Mouse (Mus musculus) cortical plate, adult 2 months (tissue): ENCODE data around the gene Entpd1. TPM values are rescaled to one million over a fixed set of nuclear protein-coding genes. Genes with fewer than 3 reads are reported as not detected.
"Not testable (repeated sequence)": the region's sequence is repeated elsewhere in the genome, so short reads cannot be mapped to it uniquely, and the experiment has no call there.

Source experiments
- H3K27ac ChIP-seq: fragments of 200-500 bp; 2 replicates; pipeline ENCODE4 v1.5.1; 2012; ENCODE audit warnings: low read length, control low read depth, inconsistent platforms; ENCODE audit not compliant: insufficient read depth
- H3K4me1 ChIP-seq: fragments of 200-500 bp; 2 replicates; pipeline ENCODE4 v1.6.1; 2011; ENCODE audit warnings: low read length; ENCODE audit not compliant: control insufficient read depth, insufficient read depth
- H3K4me3 ChIP-seq: fragments of 200-500 bp; 2 replicates; pipeline ENCODE4 v1.5.1; 2011; ENCODE audit warnings: mild to moderate bottlenecking, low read length, control low read depth; ENCODE audit not compliant: insufficient read depth
- CTCF ChIP-seq: fragments of 200-500 bp; IDR thresholded peaks from 2 replicates; pipeline ENCODE4 v1.5.1; 2011; ENCODE audit warnings: mild to moderate bottlenecking, control low read depth, low read length; ENCODE audit not compliant: insufficient read depth; ENCODE audit errors: extremely low read depth
- POLR2A ChIP-seq: fragments of 200-500 bp; IDR thresholded peaks from 2 replicates; pipeline ENCODE4 v1.6.1; 2011; ENCODE audit warnings: mild to moderate bottlenecking, low read length, control low read depth; ENCODE audit not compliant: insufficient read depth; ENCODE audit errors: extremely low read depth
- polyA plus RNA-seq: library from polyadenylated mRNA; depleted of rRNA; stranded (reverse); fragments of >200 nt; gene quantifications from 2 replicates; pipeline ENCODE4 v1.2.3, GENCODE M21; 2012

Gene Entpd1
- polyA plus RNA-seq, 1 experiment, result 13.7 TPM

DNA sequence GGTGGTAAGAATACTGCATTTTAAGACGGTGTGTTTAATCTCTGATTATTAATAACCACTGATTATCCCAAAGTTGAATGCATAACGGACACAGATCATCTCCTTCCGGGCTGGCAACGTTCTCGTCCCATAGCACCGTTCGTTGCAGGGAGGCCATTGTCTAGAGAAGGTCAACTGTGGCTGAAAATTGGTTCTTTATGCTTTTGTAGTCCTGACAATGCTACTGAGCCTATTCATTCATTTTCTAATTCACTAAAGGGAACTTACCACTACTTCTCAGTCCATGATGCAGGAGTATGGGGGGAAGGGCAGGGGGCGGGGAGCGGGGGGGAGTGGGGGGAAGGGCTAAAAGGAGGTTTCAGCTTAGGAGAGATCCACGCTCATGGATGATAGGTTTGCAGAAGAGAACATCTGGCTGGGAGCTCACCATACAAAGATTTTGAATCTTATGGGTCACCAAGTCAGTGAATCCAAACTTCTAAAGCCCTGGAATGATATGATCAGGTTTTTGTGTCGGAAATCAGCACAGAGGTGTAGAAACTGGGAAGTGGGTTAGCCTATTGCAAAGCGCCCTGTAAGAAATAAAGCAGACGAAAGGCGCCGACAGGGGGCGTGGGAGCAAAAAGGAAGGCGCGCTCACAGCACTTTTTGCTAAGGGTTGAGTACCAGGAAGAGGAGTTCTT, 23.2 kb upstream of the Entpd1 start:
- no peak overlapping the region for H3K27ac ChIP-seq
- peaks cover 4% of the 10 kb centered on the region for H3K4me1 ChIP-seq
- H3K4me3 ChIP-seq, result peak overlapping the region; percentile 90
- TF ChIP-seq POLR2A (no peak), CTCF (peak; percentile 55)

DNA sequence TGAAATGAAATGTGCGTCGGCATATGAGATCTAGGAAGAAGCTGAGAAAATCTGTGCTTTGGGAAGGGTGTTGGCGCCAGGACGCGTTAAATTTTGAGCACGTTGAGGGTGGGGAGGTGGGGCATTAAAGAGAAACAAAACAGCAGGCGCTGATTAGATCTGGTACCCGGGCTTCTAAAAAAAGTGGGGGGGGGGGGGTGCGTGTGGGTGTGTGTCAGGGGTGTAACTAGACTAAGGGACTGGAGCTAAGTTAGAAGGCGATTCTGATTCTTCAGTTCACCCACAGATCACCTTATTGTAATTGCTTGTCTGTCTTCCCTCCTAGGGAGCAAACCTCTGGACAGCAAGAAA, 22.7 kb upstream of the Entpd1 start:
- Histone ChIP-seq H3K4me3 (peak overlapping the region; percentile 8; the same call in 1 of the 2 replicates), H3K4me1 (peaks cover 4% of the 10 kb centered on the region), H3K27ac (no peak overlapping the region)
- no peak for TF ChIP-seq CTCF
- no peak for TF ChIP-seq POLR2A

DNA sequence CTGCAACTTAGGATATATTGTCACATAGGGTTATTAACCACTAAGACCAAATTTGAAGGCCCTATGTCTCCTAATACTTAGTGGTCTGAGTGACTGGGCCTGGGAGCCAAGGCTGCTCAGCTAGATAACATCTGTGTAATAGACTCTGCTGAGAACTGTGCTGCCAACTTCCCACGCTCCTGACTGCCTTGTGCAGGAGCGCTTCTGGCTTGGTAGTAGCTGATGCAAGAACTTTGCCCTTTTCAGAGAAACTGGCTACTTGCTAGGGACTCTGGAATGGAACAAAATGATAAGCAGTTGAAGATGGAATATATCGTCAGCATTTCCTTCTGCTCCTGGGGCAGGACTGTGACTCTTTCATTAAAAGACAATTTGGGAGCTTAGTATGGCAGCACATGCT, 16.9 kb upstream of the Entpd1 start:
- H3K4me3 ChIP-seq, result no peak overlapping the region
- TF ChIP-seq POLR2A (no peak), CTCF (no peak)
- no peaks in the 10 kb centered on the region for H3K4me1 ChIP-seq
- no peak overlapping the region for H3K27ac ChIP-seq

DNA sequence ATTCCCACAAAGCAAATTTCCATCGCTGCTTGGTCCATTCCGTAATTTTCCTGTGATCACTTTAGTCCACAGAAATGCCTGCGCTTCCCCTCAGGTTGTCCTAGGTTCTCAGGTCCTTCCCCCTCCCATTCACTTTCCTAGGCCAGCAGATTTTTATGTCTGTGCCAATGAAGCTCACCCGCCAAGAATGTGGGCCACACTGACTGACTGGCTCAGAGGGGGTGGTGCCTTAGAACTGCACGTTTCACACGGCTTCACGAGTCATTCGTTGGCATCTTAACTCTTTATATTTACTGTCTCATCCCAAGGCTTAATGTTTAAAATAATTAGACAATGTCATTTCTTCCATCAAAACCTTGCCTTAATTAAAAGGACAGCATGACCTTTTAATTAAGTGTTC, 16.3 kb upstream of the Entpd1 start:
- TF ChIP-seq POLR2A, result no peak
- TF ChIP-seq CTCF, result no peak
- Histone ChIP-seq H3K4me1 (no peaks in the 10 kb centered on the region), H3K27ac (no peak overlapping the region), H3K4me3 (no peak overlapping the region)

DNA sequence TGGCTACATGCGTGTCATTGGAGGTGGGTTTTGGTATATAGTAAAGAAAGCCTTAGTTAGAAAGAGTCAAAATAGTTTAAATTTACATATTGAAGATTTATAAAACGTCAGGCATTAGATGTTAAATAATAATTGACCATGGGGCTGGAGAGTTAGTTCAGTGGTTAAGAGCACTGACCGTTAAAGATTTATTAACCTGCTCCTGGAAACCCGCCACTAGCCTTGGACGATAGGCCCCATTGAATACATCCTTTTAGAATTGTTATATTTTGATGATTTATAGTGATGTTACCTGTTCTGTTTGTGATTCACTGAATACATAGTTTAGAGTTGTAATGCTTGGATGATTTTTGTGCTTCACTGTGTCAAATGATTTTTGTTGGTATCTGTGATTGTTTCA, 11.3 kb upstream of the Entpd1 start:
- not testable (repeated sequence) for H3K27ac ChIP-seq, H3K4me3 ChIP-seq, H3K4me1 ChIP-seq

DNA sequence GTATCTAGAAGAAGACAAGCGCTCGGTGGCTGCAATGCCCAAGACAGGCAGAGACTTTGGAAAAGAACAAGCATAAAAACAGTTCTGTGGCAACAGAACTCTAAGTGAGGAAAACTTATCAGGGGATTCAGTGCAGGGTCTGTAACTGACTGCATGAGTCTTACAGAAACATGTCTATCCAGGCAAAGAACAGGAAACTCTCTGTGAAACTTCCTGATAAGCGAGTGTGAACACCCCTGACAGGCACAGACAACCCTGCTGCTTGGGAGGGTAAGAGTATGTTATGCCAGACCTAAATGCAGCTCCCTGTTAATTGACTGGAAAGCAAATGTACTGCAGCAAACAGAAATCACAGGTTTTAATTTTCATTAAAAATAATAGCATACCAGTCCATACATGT, 10.3 kb upstream of the Entpd1 start:
- no peak for TF ChIP-seq CTCF
- no peak for TF ChIP-seq POLR2A
- Histone ChIP-seq H3K4me3 (no peak overlapping the region), H3K4me1 (no peaks in the 10 kb centered on the region), H3K27ac (no peak overlapping the region)

DNA sequence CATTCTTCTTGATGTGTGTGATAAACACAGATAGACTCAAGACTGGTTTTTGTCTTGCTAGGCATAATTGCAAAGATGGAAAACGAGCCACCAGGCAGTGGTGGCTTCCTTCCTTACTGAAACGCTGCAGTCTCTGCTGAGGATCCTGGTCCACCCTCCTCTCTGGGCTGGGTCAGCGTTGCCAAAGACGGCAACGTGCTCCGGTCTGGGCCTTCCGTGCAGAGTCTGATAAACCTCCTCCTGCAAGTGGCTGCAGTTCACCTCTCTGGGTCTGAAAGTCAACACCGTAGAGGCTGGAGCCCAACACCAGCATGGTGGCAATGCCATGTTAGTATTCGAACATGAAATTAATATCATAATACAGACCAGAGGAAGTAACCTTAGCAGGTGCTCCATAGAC, 7.0 kb upstream of the Entpd1 start:
- no peak overlapping the region for H3K27ac ChIP-seq
- H3K4me1 ChIP-seq, result no peaks in the 10 kb centered on the region
- no peak overlapping the region for H3K4me3 ChIP-seq
- TF ChIP-seq POLR2A (no peak), CTCF (no peak)

DNA sequence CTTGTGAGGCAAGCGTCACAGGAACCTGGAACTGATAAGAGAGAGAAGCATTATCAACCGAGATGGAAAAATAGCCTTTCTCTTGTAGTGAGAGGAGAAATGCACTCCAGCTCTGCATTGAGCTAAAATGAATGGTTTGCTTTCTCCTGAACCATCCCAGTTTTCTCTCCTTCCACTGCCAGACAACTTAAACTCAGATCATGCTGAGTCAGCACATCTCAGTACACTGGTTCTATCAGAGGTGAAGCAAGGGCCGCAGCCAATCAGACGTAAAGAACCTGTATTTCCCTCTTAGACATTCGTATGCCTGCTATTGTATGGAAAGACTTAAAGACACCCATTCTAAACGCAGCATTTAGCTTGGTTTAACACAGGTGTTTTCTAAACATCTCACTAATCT, 4.5 kb upstream of the Entpd1 start:
- Histone ChIP-seq H3K4me1 (peaks cover 2% of the 10 kb centered on the region; the same call in 1 of the 2 replicates), H3K4me3 (no peak overlapping the region), H3K27ac (no peak overlapping the region)
- TF ChIP-seq POLR2A, result no peak
- TF ChIP-seq CTCF, result no peak

DNA sequence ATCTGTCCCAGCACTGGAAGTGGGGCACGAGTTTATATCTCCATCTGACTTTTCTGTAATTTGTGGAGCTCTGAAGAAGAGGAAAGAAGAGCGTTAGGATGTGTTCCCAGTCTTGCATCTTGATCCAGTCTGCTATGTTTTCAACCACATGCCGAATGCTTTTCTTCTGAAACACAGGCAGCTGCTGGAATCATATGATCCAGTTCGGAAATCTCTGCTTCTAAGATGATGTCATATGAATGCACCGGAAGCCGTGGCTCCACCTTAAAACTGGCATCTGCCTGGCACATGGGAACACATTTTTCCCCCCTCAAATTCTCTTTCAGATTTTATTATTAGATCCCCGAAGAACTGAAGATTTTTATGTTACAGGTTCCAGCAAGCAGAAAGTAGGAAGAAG, 2.6 kb downstream of the Entpd1 start:
- peaks cover 2% of the 10 kb centered on the region; the same call in 1 of the 2 replicates for H3K4me1 ChIP-seq
- H3K27ac ChIP-seq, result no peak overlapping the region
- H3K4me3 ChIP-seq, result no peak overlapping the region
- TF ChIP-seq CTCF (no peak), POLR2A (no peak)

DNA sequence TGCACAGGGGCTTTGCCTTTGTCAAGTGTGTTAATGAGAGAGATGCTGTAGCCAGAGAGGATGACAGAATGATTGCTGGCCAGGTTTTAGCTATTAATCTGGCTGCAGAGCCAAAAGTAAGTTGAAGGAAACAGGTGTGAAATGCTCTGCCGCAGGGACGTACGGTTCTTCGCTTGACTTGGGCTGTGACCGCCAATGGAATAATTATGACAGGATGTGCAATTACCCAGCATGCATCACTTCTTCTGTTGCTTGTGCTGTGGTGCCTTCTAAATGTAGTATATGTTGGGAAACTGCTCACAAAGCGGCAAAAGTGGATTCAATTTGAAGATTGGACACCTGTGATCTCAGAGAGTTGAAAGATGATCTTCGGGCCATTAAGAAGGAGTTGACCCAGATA, 3.9 kb downstream of the Entpd1 start:
- no peak overlapping the region for H3K27ac ChIP-seq
- peaks cover 2% of the 10 kb centered on the region; the same call in 1 of the 2 replicates for H3K4me1 ChIP-seq
- no peak for TF ChIP-seq CTCF
- TF ChIP-seq POLR2A, result no peak
- H3K4me3 ChIP-seq, result no peak overlapping the region

DNA sequence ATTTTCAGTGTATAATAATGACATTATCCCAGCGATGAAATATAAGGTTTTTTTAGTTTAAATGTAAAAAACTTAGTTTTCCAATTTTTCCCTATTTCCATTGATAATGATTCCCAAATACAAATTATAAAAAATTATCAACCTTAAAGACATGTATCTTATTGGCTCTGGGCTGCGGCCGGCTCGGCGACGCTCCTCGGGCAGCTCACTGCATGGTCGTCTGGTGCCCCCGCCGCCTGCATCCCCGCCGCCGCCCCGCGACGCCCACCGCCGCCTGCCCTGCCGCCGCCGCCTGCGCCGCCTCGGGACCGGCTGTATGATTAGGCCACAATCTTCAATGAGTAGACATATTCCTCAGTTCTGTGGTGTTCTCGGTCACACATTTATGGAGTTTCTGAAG, 9.4 kb downstream of the Entpd1 start:
- H3K4me1 ChIP-seq, H3K27ac ChIP-seq, H3K4me3 ChIP-seq: not testable (repeated sequence)
